Mouse (Mus musculus): ENCODE measurements at regions not wholly inside any gene's neighbourhood (a gene's known extent, or its start where the extent isn't known, plus 50 kb on each side); places are given as distances from the start of the nearest gene placed in this dataset.

GRCm38 (mm10) chr12:25265066-25265465 is 168.1 kb upstream of the Id2 start:
- ATAC-seq: no peak
- 70% methylated on average over 13 of the region's 13 CpGs for WGBS
- TF ChIP-seq CTCF (IDR thresholded peaks at IDR 0.05; ENCODE audit: low read depth): no peak

GRCm38 (mm10) chr12:25264408-25264807 is 167.5 kb upstream of the Id2 start:
- Histone ChIP-seq H3K4me1 (ENCODE audit: insufficient read depth) (peaks cover 5% of the 10 kb centered on the region; the same call in 1 of the 2 replicates), H3K4me3 (ENCODE audit: low read depth, low read length) (no peak overlapping the region), H3K36me3 (ENCODE audit: insufficient read depth) (no peaks in the 10 kb centered on the region), H3K27me3 (ENCODE audit: insufficient read depth, low read length) (no peaks in the 10 kb centered on the region), H3K9me3 (ENCODE audit: low read length) (no peaks in the 10 kb centered on the region), H3K9ac (no peak overlapping the region), H3K4me2 (ENCODE audit: low read depth) (no peak overlapping the region), H3K27ac (ENCODE audit: low read depth, low read length) (no peak overlapping the region)
- no peak for TF ChIP-seq CTCF (IDR thresholded peaks at IDR 0.05; ENCODE audit: low read depth)
- no peak for DNase-seq
- 86% methylated on average over 3 of the region's 3 CpGs for WGBS
- no peak for ATAC-seq

More at GRCm38 (mm10) chr12:25265066-25265465, 168.1 kb upstream of the Id2 start:
- Histone ChIP-seq H3K4me1 (ENCODE audit: insufficient read depth) (peaks cover 5% of the 10 kb centered on the region; the same call in 1 of the 2 replicates), H3K27ac (ENCODE audit: low read depth, low read length) (no peak overlapping the region), H3K4me2 (ENCODE audit: low read depth) (no peak overlapping the region), H3K36me3 (ENCODE audit: insufficient read depth) (no peaks in the 10 kb centered on the region), H3K27me3 (ENCODE audit: insufficient read depth, low read length) (no peaks in the 10 kb centered on the region), H3K4me3 (ENCODE audit: low read depth, low read length) (no peak overlapping the region), H3K9me3 (ENCODE audit: low read length) (no peaks in the 10 kb centered on the region), H3K9ac (no peak overlapping the region)
- no peak for DNase-seq

- DNase-seq (peak; percentile 28), ATAC-seq (peak; percentile 78)
- H3K27me3 ChIP-seq (ENCODE audit: insufficient read depth, low read length): no peaks in the 10 kb centered on the region
- H3K4me2 ChIP-seq (ENCODE audit: low read depth): no peak overlapping the region
- H3K27ac ChIP-seq (ENCODE audit: low read depth, low read length): no peak overlapping the region
- 63% methylated on average over 3 of the region's 3 CpGs for WGBS
- no peaks in the 10 kb centered on the region for H3K36me3 ChIP-seq (ENCODE audit: insufficient read depth)
- peaks cover 5% of the 10 kb centered on the region; the same call in 1 of the 2 replicates for H3K4me1 ChIP-seq (ENCODE audit: insufficient read depth)
- no peaks in the 10 kb centered on the region for H3K9me3 ChIP-seq (ENCODE audit: low read length)
- no peak overlapping the region for H3K9ac ChIP-seq
- TF ChIP-seq CTCF (IDR thresholded peaks at IDR 0.05; ENCODE audit: low read depth): no peak
- H3K4me3 ChIP-seq (ENCODE audit: low read depth, low read length): no peak overlapping the region
Measured at GRCm38 (mm10) chr12:25262461-25262860, 165.5 kb upstream of the Id2 start.

- no peak for ATAC-seq
- Histone ChIP-seq H3K4me1 (ENCODE audit: insufficient read depth) (peaks cover 5% of the 10 kb centered on the region; the same call in 1 of the 2 replicates), H3K4me3 (ENCODE audit: low read depth, low read length) (no peak overlapping the region), H3K27ac (ENCODE audit: low read depth, low read length) (no peak overlapping the region), H3K36me3 (ENCODE audit: insufficient read depth) (no peaks in the 10 kb centered on the region), H3K9ac (no peak overlapping the region), H3K27me3 (ENCODE audit: insufficient read depth, low read length) (no peaks in the 10 kb centered on the region), H3K4me2 (ENCODE audit: low read depth) (no peak overlapping the region), H3K9me3 (ENCODE audit: low read length) (no peaks in the 10 kb centered on the region)
- WGBS: 90% methylated on average over 2 of the region's 2 CpGs
- TF ChIP-seq CTCF (IDR thresholded peaks at IDR 0.05; ENCODE audit: low read depth): no peak
- no peak for DNase-seq
Measured at GRCm38 (mm10) chr12:25259123-25259522, 162.2 kb upstream of the Id2 start.

GRCm38 (mm10) chr12:25256268-25256667 is 159.3 kb upstream of the Id2 start:
- Histone ChIP-seq H3K4me2 (ENCODE audit: low read depth) (no peak overlapping the region), H3K27me3 (ENCODE audit: insufficient read depth, low read length) (no peaks in the 10 kb centered on the region), H3K4me3 (ENCODE audit: low read depth, low read length) (no peak overlapping the region), H3K27ac (ENCODE audit: low read depth, low read length) (no peak overlapping the region), H3K4me1 (ENCODE audit: insufficient read depth) (no peaks in the 10 kb centered on the region), H3K9ac (no peak overlapping the region), H3K9me3 (ENCODE audit: low read length) (0 out of 2 replicates have a peak, but pooled peaks cover 7% of the 10 kb centered on the region), H3K36me3 (ENCODE audit: insufficient read depth) (no peaks in the 10 kb centered on the region)
- 77% methylated on average over 6 of the region's 6 CpGs for WGBS
- no peak for DNase-seq
- ATAC-seq: no peak
- no peak for TF ChIP-seq CTCF (IDR thresholded peaks at IDR 0.05; ENCODE audit: low read depth)

GRCm38 (mm10) chr12:25254716-25255115 is 157.8 kb upstream of the Id2 start:
- 88% methylated on average over 6 of the region's 6 CpGs for WGBS
- Histone ChIP-seq H3K9me3 (ENCODE audit: low read length) (0 out of 2 replicates have a peak, but pooled peaks cover 7% of the 10 kb centered on the region), H3K9ac (no peak overlapping the region), H3K4me3 (ENCODE audit: low read depth, low read length) (no peak overlapping the region), H3K27ac (ENCODE audit: low read depth, low read length) (no peak overlapping the region), H3K27me3 (ENCODE audit: insufficient read depth, low read length) (no peaks in the 10 kb centered on the region), H3K36me3 (ENCODE audit: insufficient read depth) (no peaks in the 10 kb centered on the region), H3K4me1 (ENCODE audit: insufficient read depth) (no peaks in the 10 kb centered on the region), H3K4me2 (ENCODE audit: low read depth) (no peak overlapping the region)
- TF ChIP-seq CTCF (IDR thresholded peaks at IDR 0.05; ENCODE audit: low read depth): no peak
- DNase-seq (no peak), ATAC-seq (no peak)

- DNase-seq: no peak
Measured at GRCm38 (mm10) chr12:25252776-25253510, 156.0 kb upstream of the Id2 start.

More at GRCm38 (mm10) chr12:25252776-25253510, 156.0 kb upstream of the Id2 start:
- Histone ChIP-seq H3K27me3 (ENCODE audit: insufficient read depth, low read length) (no peaks in the 10 kb centered on the region), H3K4me1 (ENCODE audit: insufficient read depth) (no peaks in the 10 kb centered on the region), H3K4me3 (ENCODE audit: low read depth, low read length) (no peak overlapping the region), H3K27ac (ENCODE audit: low read depth, low read length) (no peak overlapping the region), H3K9ac (no peak overlapping the region), H3K4me2 (ENCODE audit: low read depth) (no peak overlapping the region), H3K9me3 (ENCODE audit: low read length) (0 out of 2 replicates have a peak, but pooled peaks cover 7% of the 10 kb centered on the region), H3K36me3 (ENCODE audit: insufficient read depth) (no peaks in the 10 kb centered on the region)
- 77% methylated on average over 6 of the region's 6 CpGs for WGBS
- TF ChIP-seq CTCF (IDR thresholded peaks at IDR 0.05; ENCODE audit: low read depth): no peak
- ATAC-seq: no peak; the same call in 1 of the 2 replicates

Data from forebrain, postnatal 0 days (tissue).